Mouse (Mus musculus): ENCODE measurements around the gene Coro6.

Gene Coro6

DNA sequence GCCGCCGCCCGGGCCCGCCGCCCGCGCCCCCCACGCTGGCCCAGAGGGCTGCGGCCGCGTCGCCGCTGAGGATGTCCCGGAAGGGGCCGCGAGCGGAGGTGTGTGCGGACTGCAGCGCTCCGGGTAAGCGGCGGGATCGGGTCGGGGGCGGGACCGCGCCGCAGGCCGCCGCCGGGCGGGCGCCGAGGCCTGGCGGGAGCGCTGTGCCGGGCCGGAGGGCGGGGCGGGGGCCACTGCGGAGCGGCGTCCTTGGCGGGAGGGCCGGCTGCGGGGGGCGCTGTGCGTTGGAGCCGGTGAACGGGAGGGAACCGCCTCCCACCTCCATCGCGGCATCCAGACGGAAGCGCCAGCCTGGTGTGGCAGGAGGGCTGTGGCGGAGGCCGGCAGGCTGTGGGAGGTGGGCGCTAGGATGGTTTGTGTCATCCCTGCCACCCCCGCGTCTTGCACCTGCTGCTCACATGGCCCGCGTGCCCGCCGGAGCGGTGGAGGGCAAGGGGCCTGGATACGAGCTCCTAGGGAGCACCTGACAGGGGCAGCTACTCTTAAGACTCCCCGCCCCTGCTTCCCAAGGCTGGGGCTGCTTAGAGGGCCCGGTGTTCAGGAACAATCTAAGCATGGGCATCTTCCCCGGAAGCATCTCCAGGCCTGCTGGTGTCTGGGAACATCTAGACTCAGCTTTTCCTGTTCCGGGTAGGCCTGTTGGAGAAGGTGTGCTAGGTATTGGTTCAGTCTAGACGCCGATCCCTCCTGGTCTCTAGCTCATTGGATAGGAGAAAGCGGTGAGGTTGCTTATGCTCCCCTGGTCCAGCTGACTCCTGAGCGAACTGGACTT is 31.5 kb downstream of the Coro6 start, which contains the start of gene Git1:
Gene Git1, plus strand, starts transcription at position 51 of the 832 bp plus-strand sequence.
- peak; percentile 58 to 65 for DNase-seq (ENCODE audit: low spot score in 2 of 2)

DNA sequence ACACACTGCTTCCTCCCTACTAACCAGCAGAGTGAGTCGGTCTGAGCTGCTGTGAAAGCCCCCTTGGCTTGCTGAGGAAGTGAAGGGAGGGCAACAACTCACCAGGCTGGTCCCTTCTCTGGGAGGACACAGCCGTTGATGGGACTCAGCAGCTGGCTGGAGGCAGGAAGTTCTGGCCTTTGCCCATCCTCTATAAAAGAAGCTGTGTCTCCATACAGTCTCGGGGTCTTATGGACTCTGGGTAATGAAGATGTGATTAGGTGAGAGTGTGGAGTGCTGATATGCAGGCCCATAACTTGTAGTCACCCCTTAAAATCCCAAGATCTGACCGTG is 32.1 kb downstream of the Coro6 start:
- no peak for DNase-seq (ENCODE audit: low spot score in 2 of 2)

DNA sequence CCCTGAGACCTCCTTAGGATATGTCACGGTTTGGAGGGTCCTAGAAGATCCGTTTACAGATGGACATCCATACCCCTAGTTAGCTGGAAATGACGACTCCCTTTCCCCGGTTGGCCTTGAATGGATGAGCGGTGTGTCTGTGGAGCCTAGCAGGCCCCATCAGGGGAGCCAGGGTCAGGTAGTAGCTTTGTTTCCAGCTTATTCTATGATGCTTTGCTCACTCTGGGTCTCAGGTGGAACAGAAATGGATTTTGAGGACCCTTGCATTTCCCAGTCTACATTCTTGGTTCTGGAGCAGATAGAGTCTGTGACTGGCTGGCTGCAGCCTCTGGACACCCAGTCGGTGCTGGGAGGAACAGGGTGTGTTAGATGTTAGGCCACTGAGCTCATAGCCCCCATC is 32.6 kb downstream of the Coro6 start:
- no peak for DNase-seq (ENCODE audit: low spot score in 2 of 2)

DNA sequence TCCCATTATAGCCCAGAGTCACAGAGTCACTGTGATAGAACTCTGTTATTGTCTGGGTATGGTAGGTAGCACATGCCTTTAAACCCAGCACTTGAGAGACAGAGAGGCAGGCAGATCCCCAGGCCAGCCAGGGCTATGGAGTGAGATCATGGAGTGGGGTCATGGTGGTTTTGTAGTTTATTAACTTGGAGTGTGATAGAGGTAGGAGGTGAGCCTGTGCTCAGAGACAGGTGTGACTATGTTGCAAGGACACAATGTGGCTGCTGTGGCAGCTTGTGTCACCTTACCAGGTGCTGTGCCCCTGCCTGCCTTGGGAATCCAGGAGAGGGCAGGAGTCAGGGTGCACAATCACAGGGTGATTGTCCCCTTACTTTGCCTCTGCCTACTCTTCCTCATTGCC is 33.3 kb downstream of the Coro6 start:
- DNase-seq (ENCODE audit: low spot score in 2 of 2): no peak

GRCm38 (mm10) chr11:77497341-77497756 is 35.1 kb downstream of the Coro6 start:
- peak in 1 of 2 experiments; percentile 72 for DNase-seq (ENCODE audit: low spot score in 2 of 2)

- no peak for DNase-seq (ENCODE audit: low spot score in 2 of 2)
These were observed 35.6 kb downstream of the Coro6 start for GRCm38 (mm10) chr11:77497851-77498250.

GRCm38 (mm10) chr11:77498261-77499139 is 36.3 kb downstream of the Coro6 start:
- no peak for DNase-seq (ENCODE audit: low spot score in 2 of 2)

DNA sequence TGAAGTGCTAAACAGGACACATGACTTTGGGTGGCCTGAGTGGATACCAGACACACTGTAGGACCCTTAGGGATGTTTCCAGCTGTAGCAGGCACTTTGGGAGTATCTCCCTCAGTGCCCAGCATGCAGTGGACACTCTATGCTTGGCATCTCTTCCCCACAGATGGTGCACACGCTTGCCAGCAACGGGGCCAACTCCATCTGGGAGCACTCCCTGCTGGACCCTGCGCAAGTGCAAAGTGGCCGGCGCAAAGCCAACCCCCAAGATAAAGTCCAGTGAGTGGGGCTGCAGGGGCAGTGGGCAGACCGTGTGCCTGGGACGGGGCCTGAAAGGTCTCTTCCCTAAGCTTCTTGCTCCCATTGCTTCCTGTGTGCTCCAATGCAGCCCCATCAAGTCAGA is 37.1 kb downstream of the Coro6 start:
- DNase-seq (ENCODE audit: low spot score in 2 of 2): no peak

- DNase-seq (ENCODE audit: low spot score in 2 of 2): no peak
These were observed 38.4 kb downstream of the Coro6 start for GRCm38 (mm10) chr11:77500361-77501325.

DNA sequence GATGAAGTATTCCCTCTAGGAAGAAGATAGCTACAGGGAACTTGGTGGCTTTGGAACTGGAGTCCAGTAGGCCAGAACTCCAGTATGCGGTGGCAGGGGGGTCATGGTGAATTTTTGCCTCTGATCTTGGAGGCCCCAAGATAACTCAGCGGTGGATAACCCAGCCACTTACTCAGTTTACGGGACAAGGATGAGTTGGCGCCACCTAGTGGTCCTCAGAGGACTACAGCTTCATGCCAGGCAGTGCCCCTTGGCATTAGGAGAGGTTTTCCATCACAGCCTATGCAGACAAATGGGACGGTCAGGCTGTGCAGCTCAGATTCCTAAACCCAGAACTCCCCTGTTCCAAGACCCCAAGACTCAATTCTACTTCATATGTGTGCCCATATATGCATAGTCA is 39.2 kb downstream of the Coro6 start:
- peak; percentile 70 to 86 for DNase-seq (ENCODE audit: low spot score in 2 of 2)

GRCm38 (mm10) chr11:77501971-77502370 is 39.8 kb downstream of the Coro6 start:
- DNase-seq (ENCODE audit: low spot score in 2 of 2): no peak

GRCm38 (mm10) chr11:77502481-77502880 is 40.3 kb downstream of the Coro6 start:
- no peak for DNase-seq (ENCODE audit: low spot score in 2 of 2)

- DNase-seq (ENCODE audit: low spot score in 2 of 2): no peak
These were observed 41.3 kb downstream of the Coro6 start for GRCm38 (mm10) chr11:77503511-77503910.

DNA sequence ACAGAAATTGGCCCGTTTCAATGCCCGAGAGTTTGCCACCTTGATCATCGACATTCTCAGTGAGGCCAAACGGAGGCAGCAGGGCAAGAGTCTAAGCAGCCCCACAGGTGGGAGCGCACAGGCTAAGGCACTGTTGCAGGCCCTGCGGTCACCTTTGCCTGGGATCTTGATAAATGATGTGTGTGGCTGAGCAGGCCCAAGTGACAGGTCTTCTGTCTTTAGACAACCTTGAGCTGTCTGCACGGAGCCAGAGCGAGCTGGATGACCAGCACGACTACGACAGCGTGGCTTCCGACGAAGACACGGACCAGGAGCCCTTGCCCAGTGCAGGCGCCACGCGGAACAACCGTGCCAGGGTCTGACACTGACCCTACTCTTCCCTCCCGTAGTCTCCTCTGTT is 42.2 kb downstream of the Coro6 start:
- no peak for DNase-seq (ENCODE audit: low spot score in 2 of 2)

- no peak for DNase-seq (ENCODE audit: low spot score in 2 of 2)
These were observed 43.2 kb downstream of the Coro6 start for GRCm38 (mm10) chr11:77505291-77505980.

GRCm38 (mm10) chr11:77506273-77506672 is 44.1 kb downstream of the Coro6 start:
- no peak for DNase-seq (ENCODE audit: low spot score in 2 of 2)

GRCm38 (mm10) chr11:77506941-77507340 is 44.7 kb downstream of the Coro6 start:
- DNase-seq (ENCODE audit: low spot score in 2 of 2): no peak

GRCm38 (mm10) chr11:77507426-77507825 is 45.2 kb downstream of the Coro6 start:
- DNase-seq (ENCODE audit: low spot score in 2 of 2): no peak

GRCm38 (mm10) chr11:77508068-77509021 is 46.1 kb downstream of the Coro6 start:
- peak; percentile 82 to 90 for DNase-seq (ENCODE audit: low spot score in 2 of 2)

GRCm38 (mm10) chr11:77511336-77511735 is 49.1 kb downstream of the Coro6 start:
- DNase-seq (ENCODE audit: low spot score in 2 of 2): no peak

Data from spleen, postnatal 10 days (tissue).